Mouse (Mus musculus): Measurements from ENCODE around the gene Hnrnpm. TPM values are rescaled to one million over a fixed set of nuclear protein-coding genes. Genes with fewer than 3 reads are reported as not detected.

Gene Hnrnpm
- polyA plus RNA-seq, 2 experiments, result 136 to 143 TPM

- no peak for ATAC-seq (ENCODE audit: insufficient read depth)
These were observed 10.6 kb downstream of the Hnrnpm start for GRCm38 (mm10) chr17:33676086-33676485.

GRCm38 (mm10) chr17:33675452-33675851 is 11.2 kb downstream of the Hnrnpm start:
- no peak overlapping the region for H3K4me3 ChIP-seq (ENCODE audit: insufficient read depth in 1 of 2, low read depth in 2 of 2, low read length in 2 of 2)
- no peak overlapping the region for H3K27ac ChIP-seq
- DNase-seq (ENCODE audit: low read depth in 3 of 3, low spot score in 3 of 3) (no peak), ATAC-seq (ENCODE audit: insufficient read depth) (no peak)
- no peaks in the 10 kb centered on the region for H3K27me3 ChIP-seq (ENCODE audit: control insufficient read depth, insufficient read depth, low read length)
- no peak for TF ChIP-seq EP300 (IDR thresholded peaks at IDR 0.05; ENCODE audit: low read depth)
- no peak for TF ChIP-seq CTCF (IDR thresholded peaks at IDR 0.05; ENCODE audit: low read depth)
- H3K9me3 ChIP-seq (ENCODE audit: control insufficient read depth, low read length), result no peaks in the 10 kb centered on the region
- peaks cover 3 to 13% of the 10 kb centered on the region in 2 experiments; a peak in 3 of 4 replicates for H3K4me1 ChIP-seq (replicated peaks; ENCODE audit: control insufficient read depth in 2 of 2, insufficient read depth in 2 of 2, low read length in 1 of 2)
- no peak overlapping the region for H3K9ac ChIP-seq (replicated peaks)
- peaks cover 31% of the 10 kb centered on the region for H3K36me3 ChIP-seq (replicated peaks; ENCODE audit: control insufficient read depth, insufficient read depth, low read depth)
- no peak overlapping the region for H3K4me2 ChIP-seq (ENCODE audit: low read depth)

More at GRCm38 (mm10) chr17:33676086-33676485, 10.6 kb downstream of the Hnrnpm start:
- 89% methylated on average over 2 of the region's 2 CpGs for WGBS (ENCODE audit: insufficient replicate concordance)
- no peak for DNase-seq (ENCODE audit: low read depth in 3 of 3, low spot score in 3 of 3)
- H3K4me2 ChIP-seq (ENCODE audit: low read depth), result no peak overlapping the region
- TF ChIP-seq EP300 (IDR thresholded peaks at IDR 0.05; ENCODE audit: low read depth), result no peak
- no peak for TF ChIP-seq CTCF (IDR thresholded peaks at IDR 0.05; ENCODE audit: low read depth)
- H3K9ac ChIP-seq (replicated peaks), result no peak overlapping the region
- H3K27ac ChIP-seq, result no peak overlapping the region
- peaks cover 31% of the 10 kb centered on the region for H3K36me3 ChIP-seq (replicated peaks; ENCODE audit: control insufficient read depth, insufficient read depth, low read depth)
- H3K4me3 ChIP-seq (ENCODE audit: insufficient read depth in 1 of 2, low read depth in 2 of 2, low read length in 2 of 2), result no peak overlapping the region
- H3K4me1 ChIP-seq (replicated peaks; ENCODE audit: control insufficient read depth in 2 of 2, insufficient read depth in 2 of 2, low read length in 1 of 2), result peaks cover 3 to 15% of the 10 kb centered on the region in 2 experiments; a peak in 3 of 4 replicates
- H3K27me3 ChIP-seq (ENCODE audit: control insufficient read depth, insufficient read depth, low read length), result no peaks in the 10 kb centered on the region
- no peaks in the 10 kb centered on the region for H3K9me3 ChIP-seq (ENCODE audit: control insufficient read depth, low read length)

GRCm38 (mm10) chr17:33673837-33674236 is 12.8 kb downstream of the Hnrnpm start:
- Histone ChIP-seq H3K9ac (replicated peaks) (no peak overlapping the region), H3K36me3 (replicated peaks; ENCODE audit: control insufficient read depth, insufficient read depth, low read depth) (peaks cover 42% of the 10 kb centered on the region), H3K4me2 (ENCODE audit: low read depth) (no peak overlapping the region), H3K9me3 (ENCODE audit: control insufficient read depth, low read length) (no peaks in the 10 kb centered on the region), H3K4me3 (ENCODE audit: insufficient read depth in 1 of 2, low read depth in 2 of 2, low read length in 2 of 2) (no peak overlapping the region), H3K27me3 (ENCODE audit: control insufficient read depth, insufficient read depth, low read length) (no peaks in the 10 kb centered on the region), H3K27ac (no peak overlapping the region), H3K4me1 (replicated peaks; ENCODE audit: control insufficient read depth in 2 of 2, insufficient read depth in 2 of 2, low read length in 1 of 2) (peaks cover under 1 to 8% of the 10 kb centered on the region in 2 experiments; a peak in 3 of 4 replicates)
- TF ChIP-seq CTCF (IDR thresholded peaks at IDR 0.05; ENCODE audit: low read depth), result no peak
- no peak for TF ChIP-seq EP300 (IDR thresholded peaks at IDR 0.05; ENCODE audit: low read depth)
- WGBS (ENCODE audit: insufficient replicate concordance), result 67% methylated on average over 1 of the region's 1 CpGs
- no peak for DNase-seq (ENCODE audit: low read depth in 3 of 3, low spot score in 3 of 3)
- ATAC-seq (ENCODE audit: insufficient read depth), result no peak

- DNase-seq (ENCODE audit: low read depth in 3 of 3, low spot score in 3 of 3) (no peak), ATAC-seq (ENCODE audit: insufficient read depth) (no peak)
- WGBS (ENCODE audit: insufficient replicate concordance), result 88% methylated on average over 3 of the region's 3 CpGs
- Histone ChIP-seq H3K27me3 (ENCODE audit: control insufficient read depth, insufficient read depth, low read length) (no peaks in the 10 kb centered on the region), H3K27ac (no peak overlapping the region), H3K9ac (replicated peaks) (no peak overlapping the region), H3K4me2 (ENCODE audit: low read depth) (no peak overlapping the region), H3K9me3 (ENCODE audit: control insufficient read depth, low read length) (no peaks in the 10 kb centered on the region), H3K4me3 (ENCODE audit: insufficient read depth in 1 of 2, low read depth in 2 of 2, low read length in 2 of 2) (no peak overlapping the region), H3K36me3 (replicated peaks; ENCODE audit: control insufficient read depth, insufficient read depth, low read depth) (peaks cover 52% of the 10 kb centered on the region), H3K4me1 (replicated peaks; ENCODE audit: control insufficient read depth in 2 of 2, insufficient read depth in 2 of 2, low read length in 1 of 2) (peaks cover 6 to 7% of the 10 kb centered on the region in 2 experiments)
- TF ChIP-seq EP300 (IDR thresholded peaks at IDR 0.05; ENCODE audit: low read depth), result no peak
These were observed 17.0 kb downstream of the Hnrnpm start for GRCm38 (mm10) chr17:33669681-33670080.

- no peak for DNase-seq (ENCODE audit: low read depth in 3 of 3, low spot score in 3 of 3)
- H3K4me1 ChIP-seq (replicated peaks; ENCODE audit: control insufficient read depth in 2 of 2, insufficient read depth in 2 of 2, low read length in 1 of 2), result peaks cover 5 to 6% of the 10 kb centered on the region in 2 experiments
- no peak overlapping the region for H3K27ac ChIP-seq
- H3K4me2 ChIP-seq (ENCODE audit: low read depth), result no peak overlapping the region
- H3K9me3 ChIP-seq (ENCODE audit: control insufficient read depth, low read length), result no peaks in the 10 kb centered on the region
- TF ChIP-seq EP300 (IDR thresholded peaks at IDR 0.05; ENCODE audit: low read depth) (no peak), CTCF (IDR thresholded peaks at IDR 0.05; ENCODE audit: low read depth) (no peak)
- H3K9ac ChIP-seq (replicated peaks), result no peak overlapping the region
- peaks cover 69% of the 10 kb centered on the region for H3K36me3 ChIP-seq (replicated peaks; ENCODE audit: control insufficient read depth, insufficient read depth, low read depth)
- ATAC-seq (ENCODE audit: insufficient read depth), result peak; percentile 75
- WGBS (ENCODE audit: insufficient replicate concordance), result 12% methylated on average over 3 of the region's 3 CpGs
- H3K27me3 ChIP-seq (ENCODE audit: control insufficient read depth, insufficient read depth, low read length), result no peaks in the 10 kb centered on the region
- no peak overlapping the region for H3K4me3 ChIP-seq (ENCODE audit: insufficient read depth in 1 of 2, low read depth in 2 of 2, low read length in 2 of 2)
These were observed 19.8 kb downstream of the Hnrnpm start for GRCm38 (mm10) chr17:33666813-33667212.

Data from liver, embryonic 14.5 days (tissue).